Mouse (Mus musculus) forebrain, embryonic 14.5 days (tissue): ENCODE results near the gene Vmn1r14. TPM values are rescaled to one million over a fixed set of nuclear protein-coding genes. Genes with fewer than 3 reads are reported as not detected.

Experiments
- polyA plus RNA-seq: library from polyadenylated mRNA; unstranded; fragments of >200 nt; fragmentation: Nextera tagmentation; extraction: Ambion mirVana; gene quantifications from 2 replicates; pipeline ENCODE4 v1.2.1, GENCODE M21; 2014

The Vmn1r14 gene
- polyA plus RNA-seq, 1 experiment from 2014 or later: not detected

Other genes with a start within 250 kb of the Vmn1r14 start
- not detected in 2 replicates for gene Vmn1r6, start 234.4 kb upstream of the Vmn1r14 start, polyA plus RNA-seq
- gene Vmn1r7, start 206.4 kb upstream of the Vmn1r14 start, polyA plus RNA-seq: not detected in 2 replicates
- not detected in 2 replicates for gene Vmn1r8, start 199.4 kb upstream of the Vmn1r14 start, polyA plus RNA-seq
- not detected in 2 replicates for gene Vmn1r9, start 164.9 kb upstream of the Vmn1r14 start, polyA plus RNA-seq
- not detected in 2 replicates for gene Vmn1r10, start 122.2 kb upstream of the Vmn1r14 start, polyA plus RNA-seq
- gene Vmn1r11, start 98.2 kb upstream of the Vmn1r14 start, polyA plus RNA-seq: not detected in 2 replicates
- gene Vmn1r12, start 74.8 kb upstream of the Vmn1r14 start, polyA plus RNA-seq: not detected in 2 replicates
- gene Vmn1r13, start 28.4 kb upstream of the Vmn1r14 start, polyA plus RNA-seq: not detected in 2 replicates
- not detected in 2 replicates for gene Vmn1r15, start 26.3 kb downstream of the Vmn1r14 start, polyA plus RNA-seq
- gene Vmn1r16, start 97.8 kb downstream of the Vmn1r14 start, polyA plus RNA-seq: not detected in 2 replicates
- not detected in 2 replicates for gene Vmn1r17, start 132.0 kb downstream of the Vmn1r14 start, polyA plus RNA-seq
- not detected in 2 replicates for gene Vmn1r18, start 164.1 kb downstream of the Vmn1r14 start, polyA plus RNA-seq
- gene Vmn1r19, start 172.1 kb downstream of the Vmn1r14 start, polyA plus RNA-seq: not detected in 2 replicates
- not detected in 2 replicates for gene Vmn1r20, start 197.2 kb downstream of the Vmn1r14 start, polyA plus RNA-seq